Mouse (Mus musculus): Measurements from ENCODE around the gene Ppp2r3a.

The Ppp2r3a gene

GRCm38 (mm10) chr9:101250981-101251643, 483 bp downstream of the Ppp2r3a start:
- peak; percentile 35 for DNase-seq (ENCODE audit: low spot score)

- DNase-seq (ENCODE audit: low spot score) = no peak
Observed at GRCm38 (mm10) chr9:101250486-101250885, 1.1 kb downstream of the Ppp2r3a start.

GRCm38 (mm10) chr9:101249626-101250025, 2.0 kb downstream of the Ppp2r3a start:
- no peak for DNase-seq (ENCODE audit: low spot score)

DNA sequence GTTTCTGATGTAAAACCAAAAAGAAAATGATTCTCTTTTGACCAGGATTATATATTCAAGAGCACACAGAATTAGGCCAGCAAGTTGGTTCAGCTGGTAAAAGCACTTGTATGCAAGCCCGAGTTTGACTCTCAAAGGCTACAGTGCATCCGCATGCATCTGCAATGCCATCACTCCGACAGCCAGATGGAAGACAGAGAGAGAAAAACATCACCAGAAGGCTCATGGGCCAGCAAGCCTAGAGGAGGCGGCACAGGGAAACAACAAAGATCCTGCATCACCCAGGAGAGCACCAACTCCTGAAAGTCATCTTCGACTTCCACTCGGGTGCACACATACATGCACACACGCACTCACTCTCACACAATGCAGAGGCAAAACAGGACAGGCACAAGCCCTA, 4.1 kb downstream of the Ppp2r3a start:
- no peak for DNase-seq (ENCODE audit: low spot score)

GRCm38 (mm10) chr9:101245493-101245892, 6.1 kb downstream of the Ppp2r3a start:
- DNase-seq (ENCODE audit: low spot score) = no peak

DNA sequence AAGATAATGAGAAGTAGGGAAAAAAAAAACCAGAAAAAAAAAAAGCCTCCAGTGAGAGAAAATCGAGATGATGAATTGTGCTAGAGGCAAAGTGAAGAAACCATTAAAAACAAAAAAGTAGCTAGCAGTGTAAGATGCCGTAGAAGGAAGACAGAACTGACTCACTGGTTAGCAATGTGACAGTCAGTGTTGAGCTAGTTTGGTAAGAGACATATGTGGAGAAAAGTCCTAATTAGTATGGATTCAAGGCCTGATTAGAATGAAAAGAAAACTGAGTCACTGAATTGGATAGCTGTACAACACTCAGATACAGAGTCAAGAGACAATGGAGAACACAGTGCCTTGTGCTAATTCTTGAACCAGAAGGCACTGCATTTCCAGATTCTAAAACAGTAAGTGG, 7.9 kb downstream of the Ppp2r3a start:
- DNase-seq (ENCODE audit: low spot score) = no peak

GRCm38 (mm10) chr9:101240161-101240560, 11.4 kb downstream of the Ppp2r3a start:
- no peak for DNase-seq (ENCODE audit: low spot score)

- DNase-seq (ENCODE audit: low spot score) = no peak
Observed at GRCm38 (mm10) chr9:101235786-101236185, 15.8 kb downstream of the Ppp2r3a start.

DNA sequence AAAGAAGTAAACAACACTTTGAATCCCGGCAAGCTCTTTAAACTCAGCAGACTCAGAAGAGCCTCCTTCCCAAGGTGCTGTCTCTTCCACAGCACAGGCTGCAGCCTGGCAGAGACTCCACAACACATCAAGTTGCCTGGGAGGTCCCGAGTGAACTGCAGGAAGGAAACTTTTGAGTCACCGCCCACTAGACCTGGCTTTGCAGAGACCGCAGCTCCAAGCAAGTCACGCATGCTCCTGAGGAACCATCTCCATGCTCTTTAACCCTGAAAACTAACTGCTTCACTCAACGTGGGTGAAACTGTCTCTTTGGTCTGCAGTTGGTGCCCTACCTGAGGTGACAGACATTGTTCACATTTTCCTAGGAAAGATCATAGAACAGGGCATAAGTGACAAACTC, 19.6 kb downstream of the Ppp2r3a start:
- DNase-seq (ENCODE audit: low spot score) = no peak

GRCm38 (mm10) chr9:101230028-101230427, 21.6 kb downstream of the Ppp2r3a start:
- DNase-seq (ENCODE audit: low spot score) = no peak

DNA sequence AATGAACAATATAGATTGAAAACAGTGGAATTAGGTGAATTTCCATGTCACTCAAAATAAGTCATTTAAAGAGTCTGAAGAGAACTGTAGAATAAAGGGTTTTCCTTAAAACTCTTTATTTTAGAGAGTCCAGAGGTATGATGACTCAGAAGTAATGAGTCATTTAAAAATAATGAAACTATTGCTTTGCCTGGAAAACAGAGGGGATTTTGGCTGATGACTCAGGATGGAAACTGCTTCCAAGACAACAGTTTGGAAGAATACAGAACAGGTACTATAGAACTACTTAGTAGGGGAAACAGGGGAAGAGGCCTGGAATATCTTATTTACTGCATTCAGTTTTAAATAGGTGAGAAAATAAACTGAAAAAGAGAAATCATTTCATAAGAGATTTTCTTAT, 22.7 kb downstream of the Ppp2r3a start:
- no peak for DNase-seq (ENCODE audit: low spot score)

GRCm38 (mm10) chr9:101207984-101208383, 43.6 kb downstream of the Ppp2r3a start:
- DNase-seq (ENCODE audit: low spot score) = no peak

- no peak for DNase-seq (ENCODE audit: low spot score)
Observed at GRCm38 (mm10) chr9:101206516-101206915, 45.1 kb downstream of the Ppp2r3a start.

GRCm38 (mm10) chr9:101205216-101205615, 46.4 kb downstream of the Ppp2r3a start:
- no peak for DNase-seq (ENCODE audit: low spot score)

- DNase-seq (ENCODE audit: low spot score) = no peak
Observed at GRCm38 (mm10) chr9:101204059-101204458, 47.5 kb downstream of the Ppp2r3a start.

DNA sequence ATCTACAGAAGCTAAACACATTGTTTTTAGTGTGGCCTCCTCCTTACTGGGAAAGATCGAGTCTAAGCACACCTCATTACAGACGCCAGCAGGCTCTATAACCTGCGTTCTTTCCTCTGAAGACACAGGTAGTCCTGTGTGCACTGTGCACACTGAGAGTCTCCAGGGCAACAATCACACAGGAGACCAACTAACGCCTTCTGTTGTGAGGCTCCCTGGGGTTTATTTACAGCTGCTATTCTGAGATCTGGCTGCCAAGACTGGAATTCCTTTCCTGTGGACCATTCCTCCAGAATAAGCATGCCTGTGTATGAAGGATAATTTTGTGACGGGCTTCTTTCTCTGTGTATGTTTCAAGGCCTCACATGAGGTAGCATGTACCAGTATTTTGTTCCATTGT, 51.0 kb downstream of the Ppp2r3a start:
- DNase-seq (ENCODE audit: low spot score) = no peak

DNA sequence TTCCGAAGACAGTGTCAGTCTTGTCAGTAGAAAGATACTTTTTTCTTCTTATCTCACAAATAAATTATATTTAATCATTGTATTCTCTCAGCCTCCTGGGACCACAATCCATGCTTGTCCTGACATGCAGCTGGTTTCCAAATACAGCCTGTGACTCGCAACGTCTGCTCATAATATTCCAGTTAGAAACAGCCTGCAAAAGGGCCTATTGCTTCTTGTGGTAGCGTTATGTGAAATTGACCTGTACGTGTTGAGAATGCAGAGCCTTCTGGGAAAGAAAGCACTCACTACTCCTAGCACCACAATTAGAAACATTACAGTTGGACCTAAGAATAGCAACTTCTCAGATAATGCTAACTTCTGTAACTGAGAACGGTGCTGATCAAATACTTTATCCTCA, 52.8 kb downstream of the Ppp2r3a start:
- no peak for DNase-seq (ENCODE audit: low spot score)

GRCm38 (mm10) chr9:101198261-101198660, 53.3 kb downstream of the Ppp2r3a start:
- DNase-seq (ENCODE audit: low spot score) = no peak

- peak; percentile 59 for DNase-seq (ENCODE audit: low spot score)
Observed at GRCm38 (mm10) chr9:101181962-101182701, 69.5 kb downstream of the Ppp2r3a start.

- DNase-seq (ENCODE audit: low spot score) = no peak
Observed at GRCm38 (mm10) chr9:101181291-101181690, 70.3 kb downstream of the Ppp2r3a start.

DNA sequence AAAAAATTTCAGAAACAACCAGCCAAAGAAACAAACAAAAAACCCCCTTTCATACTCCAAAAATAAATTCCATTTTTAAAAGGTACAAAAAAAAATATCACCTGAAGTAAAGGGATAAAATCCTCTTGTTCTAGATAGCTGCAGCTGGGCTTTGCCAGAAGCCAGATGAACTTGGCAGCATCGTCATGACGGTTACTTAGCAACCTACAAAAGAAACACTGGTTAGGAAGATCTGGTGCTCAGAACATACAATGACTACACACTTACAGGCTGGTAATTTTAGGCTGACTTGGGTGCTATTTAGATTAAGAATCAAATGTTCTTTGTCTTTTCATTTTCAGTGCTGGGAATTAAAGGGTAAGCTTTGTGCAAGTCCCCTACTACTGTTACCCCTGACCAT, 71.4 kb downstream of the Ppp2r3a start:
- DNase-seq (ENCODE audit: low spot score) = no peak

DNA sequence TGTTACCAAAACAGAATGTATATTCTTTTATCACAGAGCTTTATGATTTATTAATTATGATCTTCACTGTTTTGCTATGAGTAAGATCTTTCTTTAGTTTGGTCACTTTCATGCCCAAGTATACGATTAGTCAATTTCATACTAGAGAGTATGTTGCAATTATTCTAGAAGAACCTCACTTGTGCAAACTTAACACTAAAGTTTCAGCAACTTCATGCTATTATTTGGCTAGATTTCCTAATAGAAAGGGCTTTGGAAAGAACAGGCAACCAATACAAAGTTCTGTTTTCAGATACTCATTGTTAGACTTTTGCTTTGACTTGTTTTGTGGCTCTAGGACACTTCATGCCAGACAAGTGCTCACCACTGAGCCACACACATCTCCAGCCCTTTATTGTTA, 91.0 kb downstream of the Ppp2r3a start:
- no peak for DNase-seq (ENCODE audit: low spot score)

- no peak for DNase-seq (ENCODE audit: low spot score)
Observed at GRCm38 (mm10) chr9:101160092-101160491, 91.5 kb downstream of the Ppp2r3a start.

DNA sequence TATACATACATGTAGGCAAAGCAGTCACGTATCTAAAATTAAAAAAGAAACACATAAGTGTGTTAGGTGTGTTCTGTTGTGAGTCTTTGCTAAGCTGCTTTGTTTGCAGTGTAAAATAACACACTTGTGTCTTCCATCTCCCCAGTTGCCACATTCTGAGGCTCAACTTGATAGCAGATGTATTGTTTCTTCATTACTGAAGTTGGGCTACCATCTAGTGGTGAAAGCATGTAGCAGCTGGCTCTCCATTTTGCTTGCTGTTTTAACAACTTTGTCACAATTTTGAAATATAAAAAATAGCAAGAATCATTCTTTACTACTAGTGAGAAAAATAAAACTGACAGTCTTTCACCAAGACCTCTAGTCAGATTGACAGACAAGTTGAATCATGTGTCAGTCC, 92.2 kb downstream of the Ppp2r3a start:
- no peak for DNase-seq (ENCODE audit: low spot score)

All from urinary bladder, postnatal 10 days (tissue).